Mouse (Mus musculus): ENCODE measurements around the gene Eif3c. TPM values are rescaled to one million over a fixed set of nuclear protein-coding genes. Genes with fewer than 3 reads are reported as not detected.

Gene Eif3c
- polyA plus RNA-seq, 1 experiment from 2014 or later, result 205 TPM

Small RNAs within 50 kb of the gene (microRNA-seq; reads per million reads assigned to microRNA genes)
- 1.8 reads per million, percentile 3 among the genes with 10 or more reads in this experiment for gene Mir7059

Other genes with a start within 250 kb of the Eif3c start
- gene Lat, start 196.8 kb downstream of the Eif3c start, polyA plus RNA-seq (2015; fragmentation: Nextera tagmentation; extraction: Ambion mirVana), result 2.7 and 4.6 TPM in 2 replicates
- gene Spns1, start 189.0 kb downstream of the Eif3c start, polyA plus RNA-seq (2015; fragmentation: Nextera tagmentation; extraction: Ambion mirVana), result 62.0 and 63.5 TPM in 2 replicates
- gene Nfatc2ip, start 169.7 kb downstream of the Eif3c start, polyA plus RNA-seq (2015; fragmentation: Nextera tagmentation; extraction: Ambion mirVana), result 2.9 and 3.1 TPM in 2 replicates
- 0.37 TPM in 1 of 2 replicates, not detected in the other for gene Cd19, start 151.5 kb downstream of the Eif3c start, polyA plus RNA-seq (2015; fragmentation: Nextera tagmentation; extraction: Ambion mirVana)
- 30.8 and 34.0 TPM in 2 replicates for gene Rabep2, start 137.7 kb downstream of the Eif3c start, polyA plus RNA-seq (2015; fragmentation: Nextera tagmentation; extraction: Ambion mirVana)
- gene Atp2a1, start 103.3 kb downstream of the Eif3c start, polyA plus RNA-seq (2015; fragmentation: Nextera tagmentation; extraction: Ambion mirVana), result 7.9 and 11.5 TPM in 2 replicates
- gene Sh2b1, start 91.0 kb downstream of the Eif3c start, polyA plus RNA-seq (2015; fragmentation: Nextera tagmentation; extraction: Ambion mirVana), result 53.4 and 57.8 TPM in 2 replicates
- 129 and 131 TPM in 2 replicates for gene Tufm, start 79.0 kb downstream of the Eif3c start, polyA plus RNA-seq (2015; fragmentation: Nextera tagmentation; extraction: Ambion mirVana)
- 54.0 and 56.8 TPM in 2 replicates for gene Atxn2l, start 63.0 kb downstream of the Eif3c start, polyA plus RNA-seq (2015; fragmentation: Nextera tagmentation; extraction: Ambion mirVana)
- gene Apobr, start 18.5 kb upstream of the Eif3c start, polyA plus RNA-seq (2015; fragmentation: Nextera tagmentation; extraction: Ambion mirVana), result 0.59 and 0.65 TPM in 2 replicates
- 34.0 and 37.9 TPM in 2 replicates for gene Cln3, start 19.4 kb upstream of the Eif3c start, polyA plus RNA-seq (2015; fragmentation: Nextera tagmentation; extraction: Ambion mirVana)
- not detected in 2 replicates for gene Il27, start 28.5 kb upstream of the Eif3c start, polyA plus RNA-seq (2015; fragmentation: Nextera tagmentation; extraction: Ambion mirVana)
- 5.5 and 6.1 TPM in 2 replicates for gene Nupr1, start 64.5 kb upstream of the Eif3c start, polyA plus RNA-seq (2015; fragmentation: Nextera tagmentation; extraction: Ambion mirVana)
- gene Sgf29, start 82.9 kb upstream of the Eif3c start, polyA plus RNA-seq (2015; fragmentation: Nextera tagmentation; extraction: Ambion mirVana), result 48.9 and 62.9 TPM in 2 replicates
- gene Sult1a1, start 110.0 kb upstream of the Eif3c start, polyA plus RNA-seq (2015; fragmentation: Nextera tagmentation; extraction: Ambion mirVana), result 4.3 and 4.4 TPM in 2 replicates
- 105 and 139 TPM in 2 replicates for gene Bola2, start 129.0 kb upstream of the Eif3c start, polyA plus RNA-seq (2015; fragmentation: Nextera tagmentation; extraction: Ambion mirVana)
- gene Slx1b, start 129.4 kb upstream of the Eif3c start, polyA plus RNA-seq (2015; fragmentation: Nextera tagmentation; extraction: Ambion mirVana), result 14.0 and 15.0 TPM in 2 replicates
- gene Coro1a, start 141.4 kb upstream of the Eif3c start, polyA plus RNA-seq (2015; fragmentation: Nextera tagmentation; extraction: Ambion mirVana), result 33.3 and 35.8 TPM in 2 replicates
- 56.7 and 56.9 TPM in 2 replicates for gene Mapk3, start 193.2 kb upstream of the Eif3c start, polyA plus RNA-seq (2015; fragmentation: Nextera tagmentation; extraction: Ambion mirVana)
- 1.6 and 3.1 TPM in 2 replicates for gene Gdpd3, start 199.9 kb upstream of the Eif3c start, polyA plus RNA-seq (2015; fragmentation: Nextera tagmentation; extraction: Ambion mirVana)
- gene Ypel3, start 210.5 kb upstream of the Eif3c start, polyA plus RNA-seq (2015; fragmentation: Nextera tagmentation; extraction: Ambion mirVana), result 104 and 112 TPM in 2 replicates
- 0.27 and 0.59 TPM in 2 replicates for gene Tbx6, start 215.1 kb upstream of the Eif3c start, polyA plus RNA-seq (2015; fragmentation: Nextera tagmentation; extraction: Ambion mirVana)
- gene Ppp4c, start 226.1 kb upstream of the Eif3c start, polyA plus RNA-seq (2015; fragmentation: Nextera tagmentation; extraction: Ambion mirVana), result 300 and 311 TPM in 2 replicates
- gene Fam57b, start 231.3 kb upstream of the Eif3c start, polyA plus RNA-seq (2015; fragmentation: Nextera tagmentation; extraction: Ambion mirVana), result 0.45 and 0.70 TPM in 2 replicates